Mouse (Mus musculus): ENCODE data around the gene Zfpl1. TPM values are rescaled to one million over a fixed set of nuclear protein-coding genes. Genes with fewer than 3 reads are reported as not detected.

Zfpl1 gene
- polyA plus RNA-seq, 1 experiment from 2014 or later, result 61.5 TPM

DNA sequence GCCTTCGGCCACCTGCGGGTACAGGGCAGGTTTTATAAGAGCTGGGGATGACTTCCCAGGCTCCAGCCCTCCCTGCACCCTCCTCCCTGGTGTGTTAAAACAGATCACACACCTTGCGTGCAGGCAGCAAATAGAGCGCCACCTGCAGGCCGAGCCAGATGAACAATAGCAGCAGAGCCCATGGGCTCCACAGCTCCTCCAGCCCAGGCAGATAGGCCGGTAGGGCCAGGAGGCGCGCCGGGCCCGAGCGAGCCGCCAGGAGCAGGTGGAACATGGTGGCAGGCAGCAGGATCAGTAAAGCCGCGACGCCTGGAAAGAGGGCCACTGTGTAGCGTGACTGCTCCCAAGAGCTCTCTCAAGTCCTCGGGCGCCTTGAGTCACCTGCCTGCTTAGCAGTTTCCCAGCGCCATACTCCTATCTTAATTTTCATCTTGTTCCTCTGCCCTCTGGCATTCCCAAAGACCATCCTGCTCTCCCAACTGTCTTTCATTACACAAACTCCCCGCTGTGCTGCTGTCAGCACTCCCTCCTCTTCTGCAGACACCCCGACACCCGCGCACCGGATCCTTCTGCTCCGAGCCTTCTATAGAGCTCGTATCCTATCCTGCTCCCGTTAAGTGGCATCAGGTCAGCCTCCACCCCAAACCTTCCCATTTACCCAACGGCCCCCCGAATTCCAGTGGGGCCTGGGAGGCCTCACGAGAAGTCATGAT is 17.6 kb downstream of the Zfpl1 start:
- 1% methylated on average over 30 of the region's 30 CpGs for WGBS
- ATAC-seq (ENCODE audit: insufficient read depth, low FRiP score, low read depth), result peak; percentile 50
- no peaks in the 10 kb centered on the region for H3K9me3 ChIP-seq

DNA sequence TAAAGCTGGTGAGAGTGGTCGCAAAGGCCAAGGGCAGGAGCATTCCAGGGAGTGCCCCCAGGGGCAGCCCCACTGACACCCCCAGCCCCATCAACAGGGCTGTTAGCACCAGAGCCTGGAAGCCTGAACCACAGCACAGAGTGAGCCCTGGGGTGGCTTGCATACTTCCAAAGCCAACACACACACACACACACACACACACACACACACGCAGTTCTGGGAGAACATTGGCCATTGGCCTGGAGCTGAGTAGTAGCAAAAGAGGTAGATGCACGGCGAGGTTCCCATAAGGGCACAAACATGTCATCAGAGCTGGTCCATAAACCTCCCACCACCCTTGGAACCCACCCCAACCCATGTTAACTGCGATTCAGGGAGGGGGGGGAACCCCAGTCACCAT is 18.2 kb downstream of the Zfpl1 start:
- no peak for ATAC-seq (ENCODE audit: insufficient read depth, low FRiP score, low read depth)
- H3K9ac ChIP-seq, result peak overlapping the region; percentile 46; the same call in 1 of the 2 replicates
- H3K27me3 ChIP-seq (replicated peaks), result no peaks in the 10 kb centered on the region
- peak overlapping the region; percentile 85; the same call in 1 of the 2 replicates for H3K27ac ChIP-seq
- peak overlapping the region; percentile 99 for H3K4me2 ChIP-seq
- H3K4me3 ChIP-seq (replicated peaks), result peak overlapping the region; percentile 50
- H3K9me3 ChIP-seq, result no peaks in the 10 kb centered on the region
- WGBS, result 34% methylated on average over 5 of the region's 5 CpGs
- H3K4me1 ChIP-seq, result peaks cover 35% of the 10 kb centered on the region
- H3K36me3 ChIP-seq, result peaks cover 22% of the 10 kb centered on the region

More for the DNA sequence above, 17.6 kb downstream of the Zfpl1 start:
- Histone ChIP-seq H3K27me3 (replicated peaks) (no peaks in the 10 kb centered on the region), H3K4me2 (peak overlapping the region; percentile 99), H3K4me1 (peaks cover 30% of the 10 kb centered on the region), H3K27ac (peak overlapping the region; percentile 85), H3K9ac (peak overlapping the region; percentile 46; the same call in 1 of the 2 replicates), H3K36me3 (peaks cover 22% of the 10 kb centered on the region), H3K4me3 (replicated peaks) (peak overlapping the region; percentile 50)

DNA sequence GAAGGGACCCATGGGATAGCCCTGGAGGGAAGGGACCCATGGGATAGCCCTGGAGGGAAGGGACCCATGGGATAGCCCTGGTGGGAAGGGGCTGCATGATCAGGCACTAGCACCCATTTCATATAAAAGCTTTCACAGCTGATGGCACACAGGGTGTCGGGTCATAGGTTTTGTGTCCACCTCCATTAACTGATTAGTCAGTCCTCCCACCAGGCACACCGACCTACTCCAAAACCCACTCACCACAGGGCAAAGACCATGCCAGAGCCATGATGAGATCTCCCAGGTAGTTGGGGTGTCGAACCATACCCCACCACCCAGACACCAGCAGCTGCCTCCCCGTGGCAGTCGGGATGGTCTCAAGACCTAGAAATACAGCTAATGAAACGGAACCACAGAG is 21.7 kb downstream of the Zfpl1 start:
- Histone ChIP-seq H3K4me1 (peaks cover 40% of the 10 kb centered on the region), H3K27ac (no peak overlapping the region), H3K9ac (no peak overlapping the region), H3K9me3 (no peaks in the 10 kb centered on the region), H3K36me3 (peaks cover 3% of the 10 kb centered on the region; the same call in 1 of the 2 replicates), H3K27me3 (replicated peaks) (no peaks in the 10 kb centered on the region), H3K4me3 (replicated peaks) (peak overlapping the region; percentile 93; the same call in 1 of the 2 replicates), H3K4me2 (peak overlapping the region; percentile 98; the same call in 1 of the 2 replicates)
- WGBS, result 93% methylated on average over 6 of the region's 6 CpGs
- ATAC-seq (ENCODE audit: insufficient read depth, low FRiP score, low read depth), result no peak

DNA sequence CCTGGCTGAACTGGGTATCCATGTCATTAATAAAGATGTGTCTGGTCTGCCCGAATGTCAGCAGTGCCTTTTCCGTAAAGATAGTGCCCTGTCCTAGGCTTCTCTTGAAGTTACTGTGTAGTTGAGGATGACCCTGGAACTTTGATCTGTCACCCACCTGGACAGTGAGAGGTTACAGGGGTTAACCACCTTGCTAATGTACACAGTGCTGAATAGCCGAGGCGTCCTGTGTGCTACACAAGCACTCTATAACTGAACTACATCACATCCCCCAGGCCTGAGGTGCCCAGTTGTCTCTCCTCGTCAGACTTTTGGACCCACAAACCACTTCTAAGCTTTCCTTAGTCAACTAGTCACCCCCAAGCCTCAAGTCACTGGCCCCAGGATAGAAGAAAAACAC is 22.3 kb downstream of the Zfpl1 start:
- peak overlapping the region; percentile 93 for H3K4me3 ChIP-seq (replicated peaks)
- ATAC-seq (ENCODE audit: insufficient read depth, low FRiP score, low read depth), result no peak
- H3K27me3 ChIP-seq (replicated peaks), result no peaks in the 10 kb centered on the region
- H3K27ac ChIP-seq, result peak overlapping the region; percentile 95
- peaks cover 36% of the 10 kb centered on the region for H3K4me1 ChIP-seq
- H3K9ac ChIP-seq, result peak overlapping the region; percentile 94; the same call in 1 of the 2 replicates
- H3K9me3 ChIP-seq, result no peaks in the 10 kb centered on the region
- 37% methylated on average over 5 of the region's 5 CpGs for WGBS
- H3K36me3 ChIP-seq, result peaks cover 3% of the 10 kb centered on the region; the same call in 1 of the 2 replicates
- peak overlapping the region; percentile 98 for H3K4me2 ChIP-seq

DNA sequence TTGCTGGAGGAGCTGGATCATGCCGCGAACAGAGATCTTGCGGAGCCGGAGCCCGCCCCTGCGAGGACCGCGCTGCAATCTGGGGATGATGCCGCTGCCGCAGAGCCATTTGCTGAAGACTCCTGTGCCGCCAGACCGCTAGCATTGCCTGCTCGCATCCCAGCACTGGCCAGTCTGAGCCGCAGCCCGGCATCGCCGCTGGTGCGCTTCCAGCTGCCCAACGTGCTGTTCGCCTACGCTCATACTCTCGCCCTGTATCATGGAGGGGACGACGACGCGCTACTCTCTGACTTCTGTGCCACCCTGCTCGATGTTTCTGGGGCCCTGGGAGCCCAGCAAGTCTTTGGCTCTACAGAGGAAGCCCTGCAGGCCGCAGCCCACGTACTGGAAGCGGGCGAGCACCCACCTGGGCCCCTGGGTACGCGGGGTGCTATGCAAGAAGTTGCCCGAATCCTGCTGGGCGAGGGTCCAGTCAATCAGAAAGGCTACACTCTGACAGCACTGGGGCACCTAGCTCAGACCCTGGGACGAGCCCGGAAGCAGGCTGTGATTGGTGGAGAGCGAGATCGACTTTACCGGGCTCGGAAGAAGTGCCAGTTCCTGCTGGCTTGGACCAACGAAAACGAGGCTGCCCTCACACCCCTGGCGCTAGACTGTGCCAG is 23.0 kb downstream of the Zfpl1 start:
- Histone ChIP-seq H3K27me3 (replicated peaks) (no peaks in the 10 kb centered on the region), H3K27ac (peak overlapping the region; percentile 95), H3K4me2 (peak overlapping the region; percentile 98), H3K9me3 (no peaks in the 10 kb centered on the region), H3K36me3 (peaks cover 3% of the 10 kb centered on the region; the same call in 1 of the 2 replicates), H3K4me1 (peaks cover 31% of the 10 kb centered on the region), H3K4me3 (replicated peaks) (peak overlapping the region; percentile 93), H3K9ac (peak overlapping the region; percentile 94)
- WGBS, result under 1% methylated on average over 44 of the region's 44 CpGs
- ATAC-seq (ENCODE audit: insufficient read depth, low FRiP score, low read depth), result 0 out of 2 replicates have a peak, but pooled peaks have one; percentile 5

DNA sequence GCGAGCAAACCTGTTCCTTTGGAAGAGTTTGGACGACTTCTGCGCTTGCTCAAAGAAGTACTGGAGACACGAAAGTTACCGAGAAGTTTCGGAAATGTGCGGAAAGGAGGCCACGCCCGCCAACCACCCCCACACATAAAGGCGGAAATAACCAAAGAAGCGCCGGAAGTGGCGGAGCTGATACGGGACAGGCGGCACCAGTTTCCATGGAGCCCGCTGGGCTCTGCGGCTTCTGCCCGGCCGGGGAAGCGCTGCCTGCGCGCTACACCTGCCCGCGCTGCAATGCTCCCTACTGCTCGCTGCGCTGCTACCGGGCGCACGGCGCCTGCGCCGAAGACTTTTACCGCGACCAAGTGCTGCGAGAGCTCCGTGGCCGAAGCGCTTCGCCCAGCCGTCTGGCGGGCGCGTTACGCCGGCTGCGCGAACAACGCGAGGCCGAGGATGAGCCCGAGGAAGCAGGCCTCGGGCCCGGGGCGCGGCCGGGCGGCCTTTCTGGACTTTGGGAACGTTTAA is 23.7 kb downstream of the Zfpl1 start, which contains the start of gene Znhit2:
Gene Znhit2 (plus strand): TSS at position 172 of the 513 bp plus-strand sequence.
- peak; percentile 72 for ATAC-seq (ENCODE audit: insufficient read depth, low FRiP score, low read depth)
- Histone ChIP-seq H3K4me1 (peaks cover 31% of the 10 kb centered on the region), H3K9ac (peak within 1 kb of the TSS; percentile 94), H3K9me3 (no peaks in the 10 kb centered on the region), H3K4me3 (replicated peaks) (peak within 1 kb of the TSS; percentile 93), H3K4me2 (peak within 1 kb of the TSS; percentile 98), H3K27me3 (replicated peaks) (no peaks in the 10 kb centered on the region), H3K36me3 (peaks cover 3% of the 10 kb centered on the region; the same call in 1 of the 2 replicates), H3K27ac (peak within 1 kb of the TSS; percentile 95)
- under 1% methylated on average over 58 of the region's 58 CpGs for WGBS

DNA sequence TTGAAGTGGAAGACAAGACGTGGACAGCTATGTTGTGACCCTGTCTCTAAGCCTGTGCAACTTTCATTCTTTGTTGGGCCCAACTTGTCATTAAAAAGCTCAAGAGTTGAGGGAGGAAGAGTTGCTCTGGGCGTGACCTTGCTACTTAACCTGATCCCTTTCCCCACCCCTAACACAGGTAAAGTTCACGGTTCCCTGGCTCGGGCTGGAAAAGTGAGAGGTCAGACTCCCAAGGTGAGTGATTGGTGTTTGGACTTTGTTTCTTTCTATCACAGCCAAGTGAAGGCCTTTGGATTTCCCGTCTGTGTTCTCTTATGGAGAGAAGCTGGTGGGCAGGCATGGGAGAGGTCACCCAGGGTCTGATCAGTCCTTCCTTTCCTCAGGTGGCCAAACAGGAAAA is 25.8 kb downstream of the Zfpl1 start:
- peaks cover 20% of the 10 kb centered on the region for H3K36me3 ChIP-seq
- H3K9me3 ChIP-seq, result no peaks in the 10 kb centered on the region
- H3K27ac ChIP-seq, result no peak overlapping the region
- peaks cover 32% of the 10 kb centered on the region for H3K4me1 ChIP-seq
- peak overlapping the region; percentile 69 for H3K4me2 ChIP-seq
- peak overlapping the region; percentile 86 for H3K4me3 ChIP-seq (replicated peaks)
- ATAC-seq (ENCODE audit: insufficient read depth, low FRiP score, low read depth), result no peak
- no peak overlapping the region for H3K9ac ChIP-seq
- WGBS, result 75% methylated on average over 5 of the region's 5 CpGs
- no peaks in the 10 kb centered on the region for H3K27me3 ChIP-seq (replicated peaks)

DNA sequence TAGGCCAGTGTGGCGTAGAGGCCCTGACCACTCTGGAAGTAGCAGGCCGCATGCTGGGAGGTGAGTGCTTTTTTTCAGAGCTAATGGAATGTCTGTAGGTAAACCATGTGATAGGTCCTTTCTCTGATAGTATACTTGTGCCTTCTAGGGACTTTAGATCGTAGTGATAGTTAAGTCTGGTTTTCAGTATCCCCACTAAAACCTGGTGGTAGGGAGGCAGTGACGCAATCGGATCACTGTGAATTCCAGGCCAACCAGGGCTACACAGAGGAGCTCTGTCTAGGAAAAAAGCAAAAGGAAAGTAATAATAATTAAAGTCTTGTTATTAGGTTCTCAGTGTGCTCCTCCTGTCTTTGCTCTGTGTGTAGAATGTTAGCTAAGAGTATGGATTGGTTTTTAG is 26.2 kb downstream of the Zfpl1 start:
- Histone ChIP-seq H3K4me3 (replicated peaks) (peak overlapping the region; percentile 86), H3K9me3 (no peaks in the 10 kb centered on the region), H3K27me3 (replicated peaks) (no peaks in the 10 kb centered on the region), H3K9ac (peak overlapping the region; percentile 73), H3K36me3 (peaks cover 24% of the 10 kb centered on the region), H3K4me2 (peak overlapping the region; percentile 69), H3K4me1 (peaks cover 32% of the 10 kb centered on the region), H3K27ac (no peak overlapping the region)
- WGBS, result 34% methylated on average over 5 of the region's 5 CpGs
- no peak for ATAC-seq (ENCODE audit: insufficient read depth, low FRiP score, low read depth)

DNA sequence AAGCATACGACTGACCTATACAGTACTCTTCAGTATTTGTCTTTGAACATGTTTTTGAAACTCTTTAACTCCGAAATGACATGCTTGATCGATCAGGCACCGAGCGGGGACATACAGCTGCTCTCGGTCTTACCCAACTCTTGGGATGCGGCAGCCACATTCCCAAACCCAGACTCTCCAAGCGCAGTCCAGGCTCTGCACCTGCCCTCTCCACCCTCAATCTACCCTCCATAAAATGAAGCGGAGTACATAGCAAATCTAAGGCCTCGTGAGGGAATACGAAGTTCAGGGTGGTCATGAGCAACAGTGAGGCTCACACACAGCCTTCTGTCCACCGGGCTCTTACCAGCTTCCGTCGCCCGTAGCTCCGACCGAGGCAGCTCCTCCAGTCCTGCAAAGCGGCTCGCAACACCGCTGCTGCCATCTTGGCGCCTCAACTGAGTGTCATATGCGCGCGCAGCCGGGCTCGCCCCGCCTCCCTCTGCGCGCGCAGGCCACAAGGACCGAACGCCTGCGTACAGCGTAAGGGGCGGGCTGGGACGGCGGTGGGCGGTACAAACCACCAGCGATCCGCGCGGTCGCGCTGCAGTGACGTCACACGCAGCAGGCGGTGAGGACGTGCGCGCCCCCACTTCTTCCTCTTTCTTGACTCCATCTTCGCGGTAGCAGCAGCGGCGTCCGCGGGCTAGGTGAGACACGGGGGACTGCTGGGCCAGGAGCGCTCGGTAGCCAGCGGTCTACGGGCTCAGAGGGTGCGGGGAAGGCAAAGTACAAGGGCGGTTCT is 27.3 kb downstream of the Zfpl1 start, which contains the start of the genes Mrpl49 and Fau:
Gene Mrpl49 (minus strand): TSS at position 473 of the 784 bp plus-strand sequence.
Gene Fau (plus strand): TSS at position 532 of the 784 bp plus-strand sequence.
- Histone ChIP-seq H3K4me3 (replicated peaks) (peak within 1 kb of the TSS; percentile 86), H3K27ac (peak within 1 kb of the TSS; percentile 80), H3K9ac (peak within 1 kb of the TSS; percentile 73), H3K27me3 (replicated peaks) (no peaks in the 10 kb centered on the region), H3K4me1 (peaks cover 25% of the 10 kb centered on the region), H3K36me3 (peaks cover 33% of the 10 kb centered on the region), H3K4me2 (peak within 1 kb of the TSS; percentile 70), H3K9me3 (no peaks in the 10 kb centered on the region)
- peak; percentile 87 for ATAC-seq (ENCODE audit: insufficient read depth, low FRiP score, low read depth)
- WGBS, result under 1% methylated on average over 63 of the region's 63 CpGs

DNA sequence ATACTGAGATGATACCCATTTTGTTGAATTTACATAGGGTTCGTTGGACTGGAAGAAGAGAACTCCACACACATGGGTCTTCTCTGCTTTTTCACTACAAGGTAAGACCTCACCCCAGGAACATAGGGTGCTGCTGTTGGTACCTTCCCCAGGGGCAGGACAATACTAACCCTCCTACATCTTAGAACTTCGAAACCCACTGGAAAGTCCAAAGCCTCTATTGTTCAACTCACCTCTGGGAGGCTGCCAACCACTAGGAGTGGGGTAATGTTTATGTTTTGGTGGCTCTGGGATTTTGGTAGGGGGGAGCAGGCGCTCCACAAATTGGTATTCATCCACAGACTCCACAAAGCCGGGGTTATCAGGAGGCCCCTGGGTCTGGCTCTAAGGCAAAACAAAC is 28.1 kb downstream of the Zfpl1 start:
- peak overlapping the region; percentile 86 for H3K4me3 ChIP-seq (replicated peaks)
- ATAC-seq (ENCODE audit: insufficient read depth, low FRiP score, low read depth), result no peak
- peaks cover 40% of the 10 kb centered on the region for H3K36me3 ChIP-seq
- H3K4me2 ChIP-seq, result peak overlapping the region; percentile 70
- H3K27ac ChIP-seq, result no peak overlapping the region; the same call in 1 of the 2 replicates
- H3K9me3 ChIP-seq, result no peaks in the 10 kb centered on the region
- 47% methylated on average over 4 of the region's 4 CpGs for WGBS
- H3K27me3 ChIP-seq (replicated peaks), result no peaks in the 10 kb centered on the region
- H3K9ac ChIP-seq, result peak overlapping the region; percentile 35; the same call in 1 of the 2 replicates
- peaks cover 17% of the 10 kb centered on the region for H3K4me1 ChIP-seq

DNA sequence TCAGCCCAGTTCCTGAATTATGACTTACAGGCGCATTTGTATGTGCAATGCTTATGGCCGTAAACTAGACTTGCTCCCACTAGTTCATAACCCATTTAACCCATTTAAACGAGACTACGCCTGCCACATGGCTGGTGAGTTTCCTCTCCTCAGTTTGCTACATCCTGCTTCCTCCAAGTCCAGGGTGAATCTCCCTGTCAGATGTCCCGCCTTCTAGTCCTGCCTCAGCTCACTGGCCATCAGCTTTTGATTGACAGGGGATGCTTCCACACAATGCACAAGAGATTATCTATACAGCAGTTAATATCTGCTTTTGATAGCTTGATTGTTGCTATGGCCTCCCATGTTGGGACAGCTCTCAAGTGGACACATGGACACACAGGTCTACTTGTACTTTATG is 30.5 kb downstream of the Zfpl1 start:
- H3K4me3 ChIP-seq (replicated peaks), result no peak overlapping the region
- no peak overlapping the region for H3K27ac ChIP-seq
- WGBS, result 86% methylated on average over 5 of the region's 5 CpGs
- no peaks in the 10 kb centered on the region for H3K27me3 ChIP-seq (replicated peaks)
- no peak for ATAC-seq (ENCODE audit: insufficient read depth, low FRiP score, low read depth)
- H3K36me3 ChIP-seq, result peaks cover 62% of the 10 kb centered on the region
- H3K9me3 ChIP-seq, result no peaks in the 10 kb centered on the region
- no peak overlapping the region for H3K9ac ChIP-seq
- no peak overlapping the region for H3K4me2 ChIP-seq
- H3K4me1 ChIP-seq, result peaks cover 16% of the 10 kb centered on the region
